Mouse (Mus musculus): Measurements from ENCODE around the gene Efna2.

The Efna2 gene

DNA sequence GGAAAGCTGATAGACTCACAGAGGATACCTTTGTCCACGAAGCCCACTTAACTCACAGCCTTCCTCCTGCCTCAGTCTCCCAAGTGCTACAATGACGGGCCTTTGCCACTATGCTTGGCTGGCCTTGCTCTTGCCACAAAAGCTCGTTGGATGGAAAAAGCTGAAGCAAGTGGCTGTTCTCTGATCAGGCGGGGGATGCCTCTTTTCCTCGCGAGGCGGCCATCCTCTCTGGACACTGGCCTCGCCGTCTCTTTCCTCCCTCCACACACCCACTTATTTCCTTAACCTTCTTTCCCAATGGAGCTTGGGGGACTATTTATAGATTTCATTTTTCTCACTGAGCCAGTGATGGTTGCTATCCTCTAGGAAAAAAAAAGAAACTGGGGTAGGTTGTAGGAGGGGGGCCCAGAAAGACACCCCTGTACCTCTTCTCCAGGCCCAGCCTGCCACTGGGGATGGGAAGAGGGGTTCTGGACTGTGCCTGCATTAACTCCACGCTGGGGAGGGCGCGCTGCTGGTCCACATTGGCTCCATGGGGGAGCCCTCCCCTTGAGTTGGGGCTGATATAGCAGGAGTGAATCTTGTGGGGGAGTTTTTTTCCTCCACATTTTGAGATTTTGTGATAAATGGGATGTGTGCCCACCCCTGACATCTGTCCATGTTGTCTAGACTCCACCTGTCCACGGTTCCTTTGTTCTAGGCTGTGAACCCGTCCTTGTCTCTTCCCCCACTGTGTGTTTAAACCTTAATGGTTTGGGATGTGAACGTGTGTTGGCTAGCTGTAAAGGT lies 21.9 kb upstream of the Efna2 start:
- Histone ChIP-seq H3K36me3 (ENCODE audit: insufficient read depth, low read length) (peaks cover 54% of the 10 kb centered on the region), H3K4me1 (replicated peaks; ENCODE audit: low read depth, low read length) (peaks cover 93% of the 10 kb centered on the region), H3K4me3 (replicated peaks; ENCODE audit: low read length) (no peak overlapping the region; the same call in 1 of the 2 replicates), H3K27me3 (ENCODE audit: insufficient read depth, low read length) (no peaks in the 10 kb centered on the region), H3K9me3 (ENCODE audit: low read length) (no peaks in the 10 kb centered on the region)
- TF ChIP-seq POU5F1 (IDR thresholded peaks at IDR 0.05; ENCODE audit: borderline replicate concordance, low read length), result no peak
- TF ChIP-seq CTCF (conservative IDR thresholded peaks at IDR 0.05; ENCODE audit: low read length), result no peak
- no peak for TF ChIP-seq NANOG (IDR thresholded peaks at IDR 0.05; ENCODE audit: borderline replicate concordance, low read length)

GRCm38 (mm10) chr10:80158307-80158986 lies 20.8 kb upstream of the Efna2 start:
- H3K4me1 ChIP-seq (replicated peaks; ENCODE audit: low read depth, low read length), result peaks cover 93% of the 10 kb centered on the region
- no peaks in the 10 kb centered on the region for H3K27me3 ChIP-seq (ENCODE audit: insufficient read depth, low read length)
- peaks cover 42% of the 10 kb centered on the region for H3K36me3 ChIP-seq (ENCODE audit: insufficient read depth, low read length)
- no peaks in the 10 kb centered on the region for H3K9me3 ChIP-seq (ENCODE audit: low read length)
- H3K4me3 ChIP-seq (replicated peaks; ENCODE audit: low read length), result peak overlapping the region; percentile 64
- TF ChIP-seq POU5F1 (IDR thresholded peaks at IDR 0.05; ENCODE audit: borderline replicate concordance, low read length), result no peak
- no peak for TF ChIP-seq NANOG (IDR thresholded peaks at IDR 0.05; ENCODE audit: borderline replicate concordance, low read length)
- TF ChIP-seq CTCF (conservative IDR thresholded peaks at IDR 0.05; ENCODE audit: low read length), result no peak

- Histone ChIP-seq H3K27me3 (ENCODE audit: insufficient read depth, low read length) (no peaks in the 10 kb centered on the region), H3K4me3 (replicated peaks; ENCODE audit: low read length) (peak overlapping the region; percentile 64), H3K4me1 (replicated peaks; ENCODE audit: low read depth, low read length) (peaks cover 93% of the 10 kb centered on the region), H3K36me3 (ENCODE audit: insufficient read depth, low read length) (peaks cover 36% of the 10 kb centered on the region), H3K9me3 (ENCODE audit: low read length) (no peaks in the 10 kb centered on the region)
- no peak for TF ChIP-seq NANOG (IDR thresholded peaks at IDR 0.05; ENCODE audit: borderline replicate concordance, low read length)
- TF ChIP-seq POU5F1 (IDR thresholded peaks at IDR 0.05; ENCODE audit: borderline replicate concordance, low read length), result no peak
- TF ChIP-seq CTCF (conservative IDR thresholded peaks at IDR 0.05; ENCODE audit: low read length), result no peak
Measured at GRCm38 (mm10) chr10:80159021-80159560, 20.2 kb upstream of the Efna2 start.

GRCm38 (mm10) chr10:80159561-80160454 lies 19.5 kb upstream of the Efna2 start:
- H3K36me3 ChIP-seq (ENCODE audit: insufficient read depth, low read length), result peaks cover 29% of the 10 kb centered on the region
- TF ChIP-seq NANOG (IDR thresholded peaks at IDR 0.05; ENCODE audit: borderline replicate concordance, low read length) (no peak), CTCF (conservative IDR thresholded peaks at IDR 0.05; ENCODE audit: low read length) (no peak), POU5F1 (IDR thresholded peaks at IDR 0.05; ENCODE audit: borderline replicate concordance, low read length) (no peak)
- peak overlapping the region; percentile 81 for H3K4me3 ChIP-seq (replicated peaks; ENCODE audit: low read length)
- no peaks in the 10 kb centered on the region for H3K9me3 ChIP-seq (ENCODE audit: low read length)
- H3K27me3 ChIP-seq (ENCODE audit: insufficient read depth, low read length), result no peaks in the 10 kb centered on the region
- H3K4me1 ChIP-seq (replicated peaks; ENCODE audit: low read depth, low read length), result peaks cover 93% of the 10 kb centered on the region

DNA sequence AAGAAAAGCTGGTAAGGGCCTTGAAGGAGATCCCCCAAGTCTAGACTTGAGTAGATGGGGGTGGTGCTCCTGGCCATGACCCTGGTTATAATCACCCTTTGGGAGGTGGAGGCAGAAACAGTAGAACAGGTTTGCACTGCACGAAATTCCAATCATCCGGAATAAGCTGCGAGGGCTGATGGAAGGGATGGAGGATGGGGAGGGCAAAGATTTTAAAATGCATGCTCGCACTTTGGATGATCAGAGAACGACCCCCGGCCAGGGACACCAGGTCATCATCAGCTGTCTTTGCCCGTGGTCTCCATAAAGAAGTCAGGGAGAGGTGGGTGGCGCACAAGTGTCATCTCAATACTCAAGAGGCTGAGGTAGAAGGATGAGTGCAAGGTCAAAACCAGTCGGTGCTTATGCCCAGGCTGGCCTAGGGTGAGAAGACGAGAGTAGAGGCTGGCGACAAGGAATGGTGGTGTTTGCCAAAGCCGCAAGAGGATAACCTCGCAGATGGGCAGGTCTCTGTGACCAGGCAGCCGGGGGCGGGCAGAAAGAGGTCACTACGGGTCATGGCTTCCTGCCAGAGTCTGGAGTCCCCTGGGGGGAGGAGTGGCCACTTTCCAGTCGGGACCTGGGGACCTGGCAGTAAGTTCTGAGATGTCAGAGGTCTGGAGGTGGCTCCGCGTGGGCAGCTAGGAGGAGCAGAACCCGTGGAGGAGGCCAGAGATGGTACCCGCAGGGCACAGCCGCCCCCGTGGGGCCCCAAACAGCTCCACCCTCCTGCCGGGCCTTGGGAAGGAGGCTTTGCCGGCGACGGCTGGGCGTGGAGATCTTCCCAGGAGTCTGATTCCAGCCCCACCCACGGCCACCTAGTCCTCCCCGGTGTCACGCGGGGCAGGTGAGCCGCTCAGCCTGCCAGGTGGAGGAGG lies 18.6 kb upstream of the Efna2 start:
- TF ChIP-seq POU5F1 (IDR thresholded peaks at IDR 0.05; ENCODE audit: borderline replicate concordance, low read length) (no peak), NANOG (IDR thresholded peaks at IDR 0.05; ENCODE audit: borderline replicate concordance, low read length) (no peak), CTCF (conservative IDR thresholded peaks at IDR 0.05; ENCODE audit: low read length) (no peak)
- H3K4me1 ChIP-seq (replicated peaks; ENCODE audit: low read depth, low read length), result peaks cover 93% of the 10 kb centered on the region
- H3K36me3 ChIP-seq (ENCODE audit: insufficient read depth, low read length), result peaks cover 20% of the 10 kb centered on the region
- H3K9me3 ChIP-seq (ENCODE audit: low read length), result no peaks in the 10 kb centered on the region
- H3K4me3 ChIP-seq (replicated peaks; ENCODE audit: low read length), result peak overlapping the region; percentile 81
- no peaks in the 10 kb centered on the region for H3K27me3 ChIP-seq (ENCODE audit: insufficient read depth, low read length)

- no peaks in the 10 kb centered on the region for H3K9me3 ChIP-seq (ENCODE audit: low read length)
- peak overlapping the region; percentile 61 for H3K4me3 ChIP-seq (replicated peaks; ENCODE audit: low read length)
- H3K4me1 ChIP-seq (replicated peaks; ENCODE audit: low read depth, low read length), result peaks cover 93% of the 10 kb centered on the region
- no peaks in the 10 kb centered on the region for H3K27me3 ChIP-seq (ENCODE audit: insufficient read depth, low read length)
- H3K36me3 ChIP-seq (ENCODE audit: insufficient read depth, low read length), result peaks cover 10% of the 10 kb centered on the region
- TF ChIP-seq POU5F1 (IDR thresholded peaks at IDR 0.05; ENCODE audit: borderline replicate concordance, low read length), result no peak
- no peak for TF ChIP-seq NANOG (IDR thresholded peaks at IDR 0.05; ENCODE audit: borderline replicate concordance, low read length)
- TF ChIP-seq CTCF (conservative IDR thresholded peaks at IDR 0.05; ENCODE audit: low read length), result no peak
Measured at GRCm38 (mm10) chr10:80161522-80162242, 17.6 kb upstream of the Efna2 start.

DNA sequence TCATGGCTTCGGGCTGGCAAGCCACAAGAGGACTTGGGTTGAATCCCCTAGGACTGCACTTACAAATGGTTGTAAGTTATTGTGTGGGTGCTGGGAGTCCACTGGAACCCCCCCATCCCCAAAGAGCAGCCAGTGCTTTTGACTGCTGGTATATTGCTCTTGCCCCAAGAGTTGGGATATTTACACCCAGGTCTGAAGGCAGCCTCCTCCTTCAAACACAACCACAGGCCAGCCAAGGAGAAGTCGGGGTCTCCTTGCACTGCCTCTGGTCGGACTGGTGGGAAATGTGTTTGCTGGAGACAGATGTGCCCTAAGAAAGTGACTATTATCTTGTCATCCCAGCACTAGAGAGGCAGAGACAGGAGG lies 17.1 kb upstream of the Efna2 start:
- TF ChIP-seq NANOG (IDR thresholded peaks at IDR 0.05; ENCODE audit: borderline replicate concordance, low read length) (no peak), POU5F1 (IDR thresholded peaks at IDR 0.05; ENCODE audit: borderline replicate concordance, low read length) (no peak), CTCF (conservative IDR thresholded peaks at IDR 0.05; ENCODE audit: low read length) (no peak)

More for the DNA sequence above, 17.1 kb upstream of the Efna2 start:
- Histone ChIP-seq H3K9me3 (ENCODE audit: low read length) (no peaks in the 10 kb centered on the region), H3K36me3 (ENCODE audit: insufficient read depth, low read length) (peaks cover 5% of the 10 kb centered on the region), H3K27me3 (ENCODE audit: insufficient read depth, low read length) (no peaks in the 10 kb centered on the region), H3K4me1 (replicated peaks; ENCODE audit: low read depth, low read length) (peaks cover 93% of the 10 kb centered on the region), H3K4me3 (replicated peaks; ENCODE audit: low read length) (peak overlapping the region; percentile 61)
